Mouse (Mus musculus): ENCODE data around the gene Usp7. TPM values are rescaled to one million over a fixed set of nuclear protein-coding genes. Genes with fewer than 3 reads are reported as not detected.

The Usp7 gene
- total and polyA plus RNA-seq, 3 experiments = 25.9 to 362 (median 150) TPM

- Histone ChIP-seq H3K4me3 (ENCODE audit: low read depth, low read length) (no peak overlapping the region), H3K4me1 (ENCODE audit: insufficient read depth, low read depth, low read length) (peaks cover 18% of the 10 kb centered on the region), H3K9me3 (replicated peaks) (no peaks in the 10 kb centered on the region), H3K36me3 (replicated peaks) (peaks cover 92% of the 10 kb centered on the region), H3K27me3 (ENCODE audit: insufficient read depth, low read length) (no peaks in the 10 kb centered on the region)
- ATAC-seq (ENCODE audit: extremely low read depth, insufficient number of reproducible peaks, low FRiP score, poor library complexity, severe bottlenecking) = no peak
- TF ChIP-seq TAL1 (conservative IDR thresholded peaks at IDR 0.05; ENCODE audit: low read depth, low read length) (no peak), CTCF (IDR thresholded peaks at IDR 0.05; ENCODE audit: low read depth, low read length) (no peak)
- no peak for DNase-seq (ENCODE audit: low spot score)
Observed at GRCm38 (mm10) chr16:8714851-8715250, 77.3 kb downstream of the Usp7 start.

DNA sequence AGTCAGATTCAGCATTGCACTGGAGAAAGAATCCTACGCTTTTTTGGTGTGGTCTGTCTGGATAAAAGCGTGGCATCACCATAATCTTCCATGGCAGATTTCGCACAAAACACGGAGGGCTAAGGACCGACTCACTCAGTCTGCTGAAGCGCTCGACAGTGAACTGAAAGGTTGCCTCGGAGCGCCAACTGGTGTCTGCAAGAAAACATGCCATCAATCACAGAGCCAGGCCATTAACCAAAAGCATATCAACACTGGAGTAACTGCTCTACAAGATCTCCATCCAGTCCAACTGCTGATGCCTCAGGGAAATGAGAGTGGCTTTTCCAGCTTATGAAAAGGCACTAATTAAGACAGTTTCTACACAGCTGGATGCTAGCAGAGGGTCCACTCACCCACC is 80.1 kb downstream of the Usp7 start:
- Histone ChIP-seq H3K9me3 (replicated peaks) (no peaks in the 10 kb centered on the region), H3K36me3 (replicated peaks) (peaks cover 99% of the 10 kb centered on the region), H3K4me3 (ENCODE audit: low read depth, low read length) (no peak overlapping the region), H3K27me3 (ENCODE audit: insufficient read depth, low read length) (no peaks in the 10 kb centered on the region), H3K4me1 (ENCODE audit: insufficient read depth, low read depth, low read length) (peaks cover 9% of the 10 kb centered on the region)
- ATAC-seq (ENCODE audit: extremely low read depth, insufficient number of reproducible peaks, low FRiP score, poor library complexity, severe bottlenecking) (no peak), DNase-seq (ENCODE audit: low spot score) (no peak)
- TF ChIP-seq GATA1 (IDR thresholded peaks at IDR 0.05; ENCODE audit: borderline replicate concordance, low read length) = no peak
- no peak for TF ChIP-seq TAL1 (conservative IDR thresholded peaks at IDR 0.05; ENCODE audit: low read depth, low read length)
- no peak for TF ChIP-seq CTCF (IDR thresholded peaks at IDR 0.05; ENCODE audit: low read depth, low read length)
- TF ChIP-seq GATA2 (IDR thresholded peaks at IDR 0.05; ENCODE audit: borderline replicate concordance, low read depth, low read length) = no peak
- no peak for TF ChIP-seq POLR2AphosphoS5 (IDR thresholded peaks at IDR 0.05; ENCODE audit: insufficient replicate concordance, low read depth, low read length)

DNA sequence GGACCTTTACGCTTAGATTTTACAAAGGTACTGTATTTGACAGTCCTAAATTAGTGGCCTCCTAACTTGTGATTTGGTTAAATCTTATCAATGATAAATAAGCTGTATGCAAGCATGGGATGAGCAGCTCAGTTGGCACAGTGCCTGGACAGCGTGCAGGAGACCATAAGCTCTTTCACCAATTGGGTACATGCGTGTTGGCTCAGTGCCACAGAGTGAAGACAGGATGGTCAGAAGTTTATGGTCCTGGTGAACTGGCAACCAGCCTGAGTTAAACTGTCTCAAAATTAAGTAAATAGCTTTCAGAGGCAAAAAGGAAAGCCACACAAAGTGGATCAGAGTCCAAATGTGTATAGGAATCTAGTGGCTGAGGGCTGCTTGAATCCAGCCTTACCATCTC is 91.5 kb downstream of the Usp7 start:
- peaks cover 97% of the 10 kb centered on the region for H3K36me3 ChIP-seq (replicated peaks)
- TF ChIP-seq TAL1 (conservative IDR thresholded peaks at IDR 0.05; ENCODE audit: low read depth, low read length) (no peak), GATA1 (IDR thresholded peaks at IDR 0.05; ENCODE audit: borderline replicate concordance, low read length) (no peak), GATA2 (IDR thresholded peaks at IDR 0.05; ENCODE audit: borderline replicate concordance, low read depth, low read length) (no peak), POLR2AphosphoS5 (IDR thresholded peaks at IDR 0.05; ENCODE audit: insufficient replicate concordance, low read depth, low read length) (no peak), CTCF (IDR thresholded peaks at IDR 0.05; ENCODE audit: low read depth, low read length) (no peak)
- H3K27me3 ChIP-seq (ENCODE audit: insufficient read depth, low read length) = no peaks in the 10 kb centered on the region
- H3K4me3 ChIP-seq (ENCODE audit: low read depth, low read length) = no peak overlapping the region
- H3K4me1 ChIP-seq (ENCODE audit: insufficient read depth, low read depth, low read length) = no peaks in the 10 kb centered on the region; the same call in 1 of the 2 replicates
- DNase-seq (ENCODE audit: low spot score) (no peak), ATAC-seq (ENCODE audit: extremely low read depth, insufficient number of reproducible peaks, low FRiP score, poor library complexity, severe bottlenecking) (no peak)
- H3K9me3 ChIP-seq (replicated peaks) = no peaks in the 10 kb centered on the region

DNA sequence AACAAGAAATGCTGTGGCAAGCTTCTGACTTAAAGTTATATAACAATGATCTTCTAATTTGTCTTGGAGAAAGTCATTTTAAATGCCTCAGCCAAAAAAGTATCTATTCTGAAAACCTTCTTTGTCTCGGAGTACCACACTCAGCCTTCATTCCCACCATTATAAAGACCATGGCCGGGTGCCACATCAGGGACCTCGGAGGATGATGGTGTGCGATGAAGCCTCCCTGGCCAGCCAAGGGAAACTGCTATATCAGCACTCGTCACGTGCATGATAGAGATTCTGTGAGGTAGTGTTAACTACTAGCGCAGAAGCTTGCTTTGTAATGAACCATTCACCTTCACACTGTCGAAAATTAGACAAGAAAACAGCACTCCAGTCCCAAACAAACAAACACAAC is 92.6 kb downstream of the Usp7 start:
- peaks cover 99% of the 10 kb centered on the region for H3K36me3 ChIP-seq (replicated peaks)
- TF ChIP-seq GATA1 (IDR thresholded peaks at IDR 0.05; ENCODE audit: borderline replicate concordance, low read length) (no peak), TAL1 (conservative IDR thresholded peaks at IDR 0.05; ENCODE audit: low read depth, low read length) (no peak), GATA2 (IDR thresholded peaks at IDR 0.05; ENCODE audit: borderline replicate concordance, low read depth, low read length) (no peak), CTCF (IDR thresholded peaks at IDR 0.05; ENCODE audit: low read depth, low read length) (no peak), POLR2AphosphoS5 (IDR thresholded peaks at IDR 0.05; ENCODE audit: insufficient replicate concordance, low read depth, low read length) (no peak)
- ATAC-seq (ENCODE audit: extremely low read depth, insufficient number of reproducible peaks, low FRiP score, poor library complexity, severe bottlenecking) = no peak

GRCm38 (mm10) chr16:8691206-8691605 is 100.9 kb downstream of the Usp7 start:
- TF ChIP-seq TAL1 (conservative IDR thresholded peaks at IDR 0.05; ENCODE audit: low read depth, low read length) (no peak), POLR2AphosphoS5 (IDR thresholded peaks at IDR 0.05; ENCODE audit: insufficient replicate concordance, low read depth, low read length) (no peak), GATA1 (IDR thresholded peaks at IDR 0.05; ENCODE audit: borderline replicate concordance, low read length) (no peak), GATA2 (IDR thresholded peaks at IDR 0.05; ENCODE audit: borderline replicate concordance, low read depth, low read length) (no peak), CTCF (IDR thresholded peaks at IDR 0.05; ENCODE audit: low read depth, low read length) (no peak)
- Histone ChIP-seq H3K36me3 (replicated peaks) (peaks cover 99% of the 10 kb centered on the region), H3K4me3 (ENCODE audit: low read depth, low read length) (no peak overlapping the region), H3K9me3 (replicated peaks) (no peaks in the 10 kb centered on the region), H3K27me3 (ENCODE audit: insufficient read depth, low read length) (no peaks in the 10 kb centered on the region), H3K4me1 (ENCODE audit: insufficient read depth, low read depth, low read length) (peaks cover 32% of the 10 kb centered on the region)
- DNase-seq (ENCODE audit: low spot score) (no peak), ATAC-seq (ENCODE audit: extremely low read depth, insufficient number of reproducible peaks, low FRiP score, poor library complexity, severe bottlenecking) (no peak)

More for the DNA sequence above, 92.6 kb downstream of the Usp7 start:
- Histone ChIP-seq H3K4me3 (ENCODE audit: low read depth, low read length) (no peak overlapping the region), H3K9me3 (replicated peaks) (no peaks in the 10 kb centered on the region), H3K4me1 (ENCODE audit: insufficient read depth, low read depth, low read length) (no peaks in the 10 kb centered on the region; the same call in 1 of the 2 replicates), H3K27me3 (ENCODE audit: insufficient read depth, low read length) (no peaks in the 10 kb centered on the region)
- DNase-seq (ENCODE audit: low spot score) = no peak

DNA sequence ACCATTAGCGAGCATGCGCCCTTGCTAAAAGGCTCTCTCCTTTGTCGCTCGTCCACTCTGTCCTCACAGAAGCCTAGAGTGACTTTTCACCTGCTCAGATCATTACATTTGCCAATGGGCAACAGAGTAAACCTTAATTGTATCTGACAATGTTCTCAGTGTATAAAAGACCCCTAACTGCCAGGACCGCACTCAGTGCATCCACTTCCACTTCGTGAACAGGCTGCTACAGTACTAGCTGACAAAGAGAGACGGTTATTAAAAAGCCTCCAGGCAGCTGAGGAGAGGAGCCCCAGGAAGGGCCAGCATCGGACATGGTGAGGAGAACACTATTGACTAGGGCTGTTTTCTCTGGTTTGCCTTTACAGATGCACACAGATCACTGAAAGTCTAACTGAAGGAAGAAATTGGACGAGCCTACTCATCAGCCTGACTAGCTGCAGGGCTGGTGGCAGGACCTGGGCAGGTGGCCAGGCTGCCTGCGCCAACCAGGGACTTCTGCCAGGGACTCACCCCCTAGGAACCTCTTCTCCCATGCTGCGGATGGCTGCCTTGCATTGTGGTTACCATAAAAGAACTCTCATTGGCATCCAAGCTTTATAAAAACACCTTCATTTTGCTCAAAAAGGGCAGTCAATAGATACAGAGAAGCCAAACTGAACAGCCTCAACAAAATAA is 102.0 kb downstream of the Usp7 start:
- DNase-seq (ENCODE audit: low spot score) = no peak
- no peak for ATAC-seq (ENCODE audit: extremely low read depth, insufficient number of reproducible peaks, low FRiP score, poor library complexity, severe bottlenecking)
- Histone ChIP-seq H3K4me1 (ENCODE audit: insufficient read depth, low read depth, low read length) (peaks cover 41% of the 10 kb centered on the region), H3K36me3 (replicated peaks) (peaks cover 98% of the 10 kb centered on the region), H3K4me3 (ENCODE audit: low read depth, low read length) (no peak overlapping the region), H3K27me3 (ENCODE audit: insufficient read depth, low read length) (no peaks in the 10 kb centered on the region), H3K9me3 (replicated peaks) (no peaks in the 10 kb centered on the region)
- TF ChIP-seq POLR2AphosphoS5 (IDR thresholded peaks at IDR 0.05; ENCODE audit: insufficient replicate concordance, low read depth, low read length) (no peak), GATA2 (IDR thresholded peaks at IDR 0.05; ENCODE audit: borderline replicate concordance, low read depth, low read length) (no peak), TAL1 (conservative IDR thresholded peaks at IDR 0.05; ENCODE audit: low read depth, low read length) (no peak), CTCF (IDR thresholded peaks at IDR 0.05; ENCODE audit: low read depth, low read length) (no peak), GATA1 (IDR thresholded peaks at IDR 0.05; ENCODE audit: borderline replicate concordance, low read length) (no peak)

Data from G1E (cell line).